Mouse (Mus musculus) kidney, postnatal 25 days (tissue): ENCODE data around the gene Trcg1.
A peak's percentile ranks its signal among the peaks of the same experiment; 100 is the strongest.

Experiments
- DNase-seq, 2 experiments: peaks; one replicate each; pipeline ENCODE4 v3.0.0; 2021; ENCODE audit warnings: mixed read lengths in 2 of 2

Trcg1 gene

DNA sequence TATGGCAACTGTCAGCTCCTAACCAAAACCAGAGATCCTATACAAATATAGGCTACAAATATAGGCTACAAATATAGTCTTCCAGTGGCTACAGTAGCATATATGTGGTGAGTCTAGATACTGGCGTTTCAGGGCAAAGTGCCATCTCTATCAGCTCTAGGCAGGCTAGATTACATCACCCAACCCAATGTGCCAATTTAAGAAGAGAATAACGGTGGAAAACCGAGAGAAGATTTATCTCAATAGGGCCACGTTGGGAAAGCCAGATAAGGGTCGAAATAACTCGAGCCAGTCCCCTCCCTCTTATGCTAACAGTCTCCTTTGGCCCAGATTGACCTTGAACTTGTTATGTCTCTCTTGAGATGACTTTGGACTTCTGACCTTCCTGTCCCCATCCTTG, 3.2 kb upstream of the Trcg1 start:
- DNase-seq: no peak

DNA sequence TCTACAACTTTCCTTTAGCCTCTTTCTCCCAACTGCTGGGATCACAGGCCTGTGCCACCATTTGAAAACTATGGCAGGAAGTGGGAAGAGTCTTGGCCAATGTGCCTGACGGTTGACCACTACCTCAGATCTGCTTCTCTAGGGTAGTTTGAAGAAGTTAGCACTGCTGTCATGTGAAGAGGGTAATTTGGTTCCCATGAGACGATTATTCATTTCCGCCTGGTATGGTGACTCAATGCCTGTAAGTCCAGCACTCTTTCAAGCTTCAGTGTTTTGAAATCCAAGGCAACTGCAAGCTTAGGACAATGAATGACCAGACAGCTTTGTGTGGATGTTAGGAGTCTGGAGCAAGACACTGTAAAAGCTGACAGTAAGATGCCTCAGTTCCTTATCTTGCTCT, 2.6 kb upstream of the Trcg1 start:
- DNase-seq: no peak

DNA sequence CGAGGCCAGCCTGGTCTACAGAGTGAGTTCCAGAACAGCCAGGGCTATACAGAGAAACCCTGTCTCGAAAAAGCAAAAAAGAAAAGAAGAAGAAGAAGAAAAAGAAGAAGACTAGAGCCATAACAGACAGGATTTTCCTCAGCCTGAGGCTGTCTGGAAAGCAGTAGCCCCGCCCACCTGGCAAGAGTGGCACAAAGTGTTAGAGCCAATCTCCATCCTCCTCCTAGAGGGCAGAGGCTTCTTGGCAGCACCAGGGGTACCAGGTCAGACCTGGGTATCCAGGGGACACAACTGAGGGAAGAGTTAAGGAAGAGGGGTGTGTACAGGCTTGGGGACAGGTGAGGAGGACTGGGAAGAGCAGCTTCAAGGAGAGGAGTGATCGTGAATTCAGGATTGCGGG, 1.3 kb downstream of the Trcg1 start:
- peak in 1 of 2 experiments; percentile 41 for DNase-seq

DNA sequence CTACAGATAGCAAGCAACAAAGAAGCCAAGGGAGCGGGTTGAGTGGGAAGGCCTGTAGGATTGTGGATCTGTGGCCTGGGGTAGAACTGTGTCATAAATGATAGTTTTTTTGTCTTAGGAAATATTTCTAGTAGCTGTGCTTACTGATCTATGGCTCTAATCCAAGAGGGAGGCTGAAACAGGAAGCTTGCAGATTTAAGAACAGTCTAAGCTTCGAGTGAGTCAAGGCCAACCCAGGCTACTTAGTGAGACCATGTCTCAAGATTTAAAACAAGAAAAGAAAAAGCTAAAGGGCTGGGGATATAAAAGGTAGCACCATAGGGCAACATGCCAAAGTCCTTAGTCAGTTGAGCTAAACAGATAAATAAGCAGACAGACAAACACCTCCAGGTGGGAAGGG, 1.9 kb downstream of the Trcg1 start:
- no peak for DNase-seq

DNA sequence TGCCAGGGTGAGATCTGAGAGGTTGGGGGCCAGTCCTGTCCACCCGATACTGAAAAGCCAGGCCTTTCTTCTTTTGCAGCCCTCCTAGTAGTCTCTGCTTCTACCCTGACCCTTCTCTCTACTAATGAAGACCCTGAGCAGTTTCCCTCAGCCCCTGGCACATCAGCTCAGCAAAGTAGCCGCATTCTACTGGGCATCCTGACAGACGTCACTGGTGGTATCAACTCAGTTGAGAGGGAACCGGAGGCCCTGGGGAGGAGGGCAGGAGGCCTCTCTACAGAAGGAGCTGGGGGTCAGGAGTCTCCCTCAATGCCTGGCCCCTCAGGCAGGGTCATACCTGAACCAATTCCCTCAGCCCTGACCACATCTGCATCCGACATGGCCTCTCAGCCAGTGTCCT, 4.8 kb downstream of the Trcg1 start:
- DNase-seq: no peak

DNA sequence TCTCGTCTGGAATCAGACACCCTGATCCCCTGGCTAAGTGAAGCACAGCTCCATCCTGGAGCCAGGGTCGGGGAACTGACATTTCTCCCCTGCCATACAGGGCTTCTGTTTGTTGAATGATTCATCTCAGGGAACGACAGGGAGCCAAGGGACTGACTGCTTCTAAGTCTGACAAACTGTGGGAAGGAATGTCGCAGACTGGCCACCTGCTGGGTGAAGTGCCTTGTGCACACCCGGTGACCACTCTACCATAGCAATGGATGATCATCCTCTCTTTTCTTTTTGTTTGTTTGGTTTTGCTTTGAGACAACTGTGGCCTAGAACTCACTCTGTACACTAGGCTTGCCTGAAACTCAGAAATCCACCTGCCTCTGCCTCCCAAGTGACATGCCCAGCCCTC, 6.6 kb downstream of the Trcg1 start:
- DNase-seq: no peak

DNA sequence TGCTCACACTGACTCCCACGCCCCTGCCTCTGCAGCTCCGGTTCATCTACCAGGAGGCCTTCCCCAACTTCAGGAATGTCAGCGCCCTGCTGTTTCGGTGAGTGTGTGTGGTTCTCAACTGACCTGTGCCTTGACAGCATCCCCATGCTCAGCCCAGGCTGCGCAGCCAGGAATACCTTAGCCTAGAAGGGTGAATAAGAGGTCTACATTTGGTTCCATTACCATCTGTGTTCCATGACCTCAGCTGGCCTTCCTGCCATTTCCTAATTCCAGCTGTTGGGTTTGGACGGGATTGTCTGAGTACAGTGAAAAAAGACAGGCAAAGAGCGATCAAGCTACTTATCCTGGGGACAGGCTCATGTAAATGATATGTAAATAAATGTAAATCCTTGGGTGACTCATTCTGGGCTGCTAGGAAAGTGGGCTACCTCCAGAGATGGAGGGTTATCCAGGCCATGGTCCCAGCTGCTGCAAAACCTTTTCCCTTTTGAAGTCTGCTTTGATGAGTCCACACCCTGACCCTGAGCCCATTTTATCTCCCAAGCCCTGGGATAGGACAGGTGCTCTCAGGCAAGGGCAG, 7.8 kb downstream of the Trcg1 start:
- no peak for DNase-seq

DNA sequence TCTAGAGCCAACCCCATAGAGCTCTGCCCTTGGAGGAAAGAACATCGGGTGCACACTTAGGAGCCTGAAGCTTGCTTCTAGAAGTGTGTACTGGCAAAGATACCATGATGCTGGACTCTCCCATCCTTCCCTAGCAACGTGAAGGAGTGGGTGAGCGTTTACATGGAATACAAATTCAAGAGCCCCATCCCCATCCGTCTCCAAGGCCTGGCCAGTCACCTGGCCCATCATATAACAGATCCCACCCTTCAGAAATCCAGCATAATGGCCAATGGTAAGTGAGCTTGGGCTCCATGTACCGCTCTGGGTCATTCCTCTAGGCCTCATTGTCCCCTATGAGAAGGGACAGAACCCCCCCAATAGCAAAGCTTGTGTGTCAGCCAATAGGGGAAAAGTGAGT, 10.1 kb downstream of the Trcg1 start:
- no peak for DNase-seq

DNA sequence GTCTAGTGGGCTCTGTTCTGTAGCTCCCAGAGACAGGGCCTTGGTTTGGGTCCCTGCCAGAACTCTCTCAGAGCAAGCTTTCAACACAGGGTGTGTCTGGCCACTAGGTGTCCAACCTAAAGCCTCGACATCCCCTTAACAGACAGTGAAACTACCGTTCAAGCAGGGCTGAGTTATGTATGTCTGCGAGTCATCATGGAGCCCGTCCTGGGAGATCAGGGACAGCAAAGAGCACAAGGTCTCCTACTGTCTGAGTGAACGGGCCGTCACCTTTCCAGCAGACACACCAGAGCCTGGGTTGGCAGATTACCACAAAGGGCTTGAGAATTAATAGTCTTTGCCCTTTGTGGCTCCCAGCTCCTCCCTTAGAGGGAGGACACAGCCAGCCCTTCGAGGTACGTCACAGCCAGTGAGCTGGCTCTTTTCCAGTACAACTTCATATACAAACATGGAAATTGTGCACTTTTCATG, 10.9 kb downstream of the Trcg1 start:
- peak; percentile 72 to 83 for DNase-seq

DNA sequence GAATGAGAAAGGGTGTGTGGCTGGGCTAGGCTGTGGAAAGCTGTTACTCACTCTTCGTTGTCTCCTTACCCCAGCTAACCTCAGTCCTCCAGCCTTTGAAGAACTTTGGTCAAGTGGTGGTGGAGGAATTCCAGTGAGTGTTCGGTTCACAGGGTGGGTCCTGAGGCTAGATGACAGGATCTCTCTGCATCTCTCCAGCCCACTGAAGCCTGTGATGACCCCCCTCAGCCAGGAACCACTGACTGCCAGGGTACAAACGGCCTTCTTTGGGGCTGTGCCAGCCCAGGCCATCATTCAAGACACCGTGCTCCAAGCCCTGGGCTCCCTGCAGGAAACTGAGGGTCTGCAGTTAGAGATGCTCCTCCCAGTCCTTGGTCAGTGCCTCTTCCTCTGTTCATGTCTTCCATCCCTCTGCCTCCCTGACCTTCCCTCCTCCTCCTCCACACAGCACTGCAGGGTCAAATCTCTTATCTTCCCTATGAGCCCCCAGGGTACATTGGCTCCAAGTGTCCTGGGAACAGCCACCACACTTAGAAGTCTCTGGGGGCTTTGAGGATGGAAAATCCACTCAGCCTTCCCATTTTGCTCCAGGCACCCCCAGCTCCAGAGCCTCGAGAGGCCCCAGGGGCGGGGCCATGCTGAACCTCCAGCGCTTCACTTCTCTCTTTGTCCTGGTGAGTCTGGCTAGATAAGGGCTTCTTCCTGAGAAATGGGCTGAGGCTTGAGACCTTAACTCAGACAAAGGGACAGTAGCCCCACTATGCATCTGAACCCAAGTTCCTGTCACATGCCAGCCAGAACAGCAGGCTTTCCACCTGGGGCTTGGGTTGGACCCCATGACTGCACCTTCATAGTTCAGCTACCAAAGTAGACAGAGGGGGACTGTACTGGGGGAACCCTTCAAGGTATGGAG, 11.9 kb downstream of the Trcg1 start:
- DNase-seq: peak; percentile 39 to 74

DNA sequence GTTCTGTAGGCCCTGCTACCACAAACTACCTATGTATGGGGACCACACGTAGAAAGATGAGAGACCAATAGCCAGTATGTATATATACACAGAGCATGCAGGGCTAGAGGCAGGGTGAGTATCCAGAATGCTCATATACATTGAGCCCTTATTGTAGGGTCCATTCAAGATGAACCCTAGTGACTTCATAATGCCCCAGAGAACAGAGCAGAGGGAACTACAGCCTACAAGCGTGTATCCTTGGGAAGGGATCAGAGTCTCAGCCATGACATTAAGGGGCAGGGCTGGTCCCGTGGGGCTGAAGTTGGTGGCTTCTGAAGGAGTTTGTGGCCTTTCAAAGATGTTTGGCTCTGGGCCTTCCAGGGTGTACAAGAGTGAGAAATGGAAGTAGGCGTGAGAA, 13.7 kb downstream of the Trcg1 start:
- DNase-seq: no peak

DNA sequence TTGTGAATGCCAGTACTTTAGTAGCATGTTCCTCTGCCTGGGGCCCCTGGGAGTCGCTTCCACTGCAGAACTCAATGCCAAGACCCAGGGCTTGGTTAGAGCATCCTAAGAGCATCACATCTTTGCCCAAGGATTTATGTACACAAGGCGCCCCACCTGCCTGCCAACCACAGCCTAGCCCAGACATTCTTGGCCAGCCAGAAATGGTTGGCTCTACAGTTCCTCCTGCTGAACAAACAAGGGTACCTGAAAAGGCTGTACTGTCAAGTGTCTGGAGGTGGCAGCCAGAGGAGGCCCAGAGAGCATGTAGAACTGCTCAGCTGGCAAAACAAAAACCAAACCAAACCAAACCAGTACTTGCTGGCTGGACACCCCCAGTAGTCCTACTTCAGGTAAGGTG, 14.8 kb downstream of the Trcg1 start:
- DNase-seq: no peak

DNA sequence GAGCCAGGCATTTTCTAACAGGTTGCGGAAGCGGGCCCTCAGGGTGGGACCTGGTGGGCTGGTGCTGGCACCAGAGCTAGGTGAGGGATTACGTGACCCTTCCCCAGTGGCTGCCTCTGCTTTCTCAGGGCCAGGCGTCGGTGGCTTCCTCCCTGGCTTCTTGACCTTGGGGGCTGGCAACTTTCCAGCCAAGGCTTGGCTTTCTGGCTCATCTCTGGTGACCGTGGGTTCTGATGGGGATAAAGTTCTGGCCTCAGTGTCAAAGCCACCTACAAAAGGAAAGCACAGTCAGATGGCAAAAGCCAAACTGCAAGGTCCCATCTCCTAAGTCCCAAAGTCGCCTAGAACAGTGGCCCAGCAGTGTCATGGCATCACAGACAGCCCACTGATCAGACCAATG, 17.7 kb downstream of the Trcg1 start:
- DNase-seq: peak; percentile 65 to 68

DNA sequence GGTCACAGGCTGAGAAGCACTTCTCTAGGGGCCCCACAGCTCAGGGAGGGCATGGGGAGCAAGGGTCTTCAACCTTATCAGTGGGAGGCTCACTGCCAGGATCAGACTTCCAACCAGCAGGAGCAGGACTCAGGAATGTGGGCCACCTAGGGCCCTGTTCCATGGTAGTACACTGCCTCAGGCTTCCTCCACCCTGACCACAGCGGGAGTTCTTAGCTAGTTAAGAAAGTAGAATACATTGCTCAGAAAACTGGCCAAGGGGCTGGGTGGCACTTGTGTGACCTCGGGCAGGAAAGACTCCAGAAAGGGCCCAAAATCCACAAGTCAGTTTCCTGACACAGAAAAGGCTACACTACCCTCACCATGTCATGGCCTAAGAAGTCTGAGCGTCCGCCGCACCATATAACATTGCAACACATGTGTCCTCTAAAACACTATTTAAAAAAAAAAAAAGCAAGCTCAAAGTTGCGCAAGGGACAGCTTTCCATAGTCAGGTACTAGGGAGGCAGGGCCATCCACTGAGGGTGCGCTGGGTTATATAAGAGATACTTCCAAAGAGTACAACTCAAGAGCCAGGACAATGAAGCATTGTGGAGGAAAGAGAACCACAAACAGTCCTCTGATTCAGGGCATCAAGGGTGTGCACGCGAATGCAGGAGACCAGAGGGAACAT, 18.6 kb downstream of the Trcg1 start:
- DNase-seq: no peak

DNA sequence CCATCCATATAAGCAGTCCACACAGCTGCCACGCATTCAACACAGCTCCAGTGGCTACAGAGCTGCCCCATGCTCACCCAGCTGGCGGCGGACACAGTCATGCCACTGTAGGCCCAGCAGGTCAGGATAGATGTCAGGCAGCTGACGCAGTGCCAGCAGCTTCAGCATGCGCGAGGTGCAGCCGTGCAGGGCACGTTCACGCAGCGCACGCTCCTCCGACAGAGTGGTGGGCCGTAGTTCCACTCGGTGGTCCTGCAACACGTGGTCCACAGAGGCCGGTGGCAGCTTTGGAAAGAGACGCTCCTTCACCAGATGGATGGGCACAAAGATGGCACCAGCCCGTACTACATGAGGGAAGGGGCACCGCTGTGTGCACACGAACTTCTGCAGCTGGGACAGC, 20.0 kb downstream of the Trcg1 start:
- no peak for DNase-seq

DNA sequence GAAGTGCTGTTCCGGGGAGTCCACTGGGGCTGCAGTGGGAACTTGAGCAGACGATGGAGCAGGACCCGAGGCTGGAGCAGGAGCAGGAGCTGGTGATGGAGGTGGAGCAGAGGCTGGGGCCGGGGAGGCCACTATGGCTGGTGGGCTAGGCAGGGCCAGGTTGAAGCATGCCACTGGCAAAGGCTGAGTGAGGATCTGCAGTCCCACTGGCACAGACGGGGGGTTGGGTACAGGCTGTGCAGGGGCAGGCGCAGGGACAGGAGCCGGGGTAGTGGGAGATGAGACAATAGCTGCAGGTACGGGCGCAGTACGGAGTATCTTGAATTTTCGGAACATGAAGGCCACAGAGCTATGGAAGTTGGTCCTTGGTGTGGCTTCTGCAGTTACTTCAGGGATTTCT, 20.5 kb downstream of the Trcg1 start:
- DNase-seq: no peak

DNA sequence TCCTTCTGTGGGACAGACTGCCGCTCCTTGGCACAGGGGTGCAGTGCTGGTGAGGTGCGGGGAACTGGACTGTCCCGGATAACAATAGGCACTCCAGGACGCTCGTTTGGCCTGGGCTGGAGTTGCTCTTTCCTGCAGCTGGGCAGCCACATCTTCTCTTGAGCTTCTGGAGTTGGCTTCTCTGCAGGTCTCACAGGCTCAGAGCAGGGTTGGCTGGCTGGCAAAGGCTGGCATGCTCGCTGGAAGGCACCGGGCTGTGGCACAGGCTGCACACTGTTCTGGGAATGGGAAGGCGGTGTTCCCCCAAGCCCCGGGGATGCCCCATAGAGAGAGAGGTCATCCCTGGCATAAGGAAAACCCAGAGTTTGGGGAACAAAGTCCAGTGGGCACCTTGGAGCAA, 21.3 kb downstream of the Trcg1 start:
- DNase-seq: no peak

DNA sequence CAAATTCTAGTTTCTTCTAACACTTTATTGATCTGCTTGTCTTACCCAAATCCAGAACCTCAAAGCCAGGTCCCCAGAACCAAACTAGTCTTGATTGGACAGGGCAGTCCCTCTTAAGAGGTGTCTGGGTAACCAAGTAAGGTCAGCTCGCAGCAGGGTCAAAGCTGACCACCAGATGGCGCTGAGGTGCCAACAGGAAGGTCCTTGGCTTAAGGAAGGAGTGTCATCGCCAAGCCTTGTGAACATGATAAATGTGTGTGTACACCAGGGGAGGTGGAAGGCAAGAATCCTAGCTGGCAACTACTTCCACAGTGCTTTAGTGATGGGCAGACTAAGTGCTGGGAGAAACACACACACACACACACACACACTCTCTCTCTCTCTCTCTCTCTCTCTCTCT, 23.4 kb downstream of the Trcg1 start:
- DNase-seq: peak; percentile 93 to 99

DNA sequence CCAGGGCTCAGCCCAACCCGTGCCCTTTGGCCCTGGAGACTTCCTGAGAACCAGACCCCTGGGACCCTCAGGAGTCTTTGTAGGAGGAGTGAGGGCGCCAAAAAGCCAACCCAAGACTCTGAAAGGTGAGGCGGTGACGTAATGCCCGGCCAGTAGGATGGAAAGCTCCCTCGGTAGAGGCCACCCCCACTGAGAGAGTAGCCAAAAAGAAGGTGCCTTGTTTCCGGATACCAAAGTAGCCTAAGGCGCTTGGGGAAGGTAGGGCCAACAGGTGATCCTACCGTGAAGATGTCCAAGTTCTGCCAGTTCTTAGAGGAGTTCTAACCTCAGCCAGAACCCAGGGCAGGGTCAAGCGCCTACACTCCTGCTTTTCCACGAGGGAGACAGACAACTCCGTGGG, 24.6 kb downstream of the Trcg1 start:
- no peak for DNase-seq

DNA sequence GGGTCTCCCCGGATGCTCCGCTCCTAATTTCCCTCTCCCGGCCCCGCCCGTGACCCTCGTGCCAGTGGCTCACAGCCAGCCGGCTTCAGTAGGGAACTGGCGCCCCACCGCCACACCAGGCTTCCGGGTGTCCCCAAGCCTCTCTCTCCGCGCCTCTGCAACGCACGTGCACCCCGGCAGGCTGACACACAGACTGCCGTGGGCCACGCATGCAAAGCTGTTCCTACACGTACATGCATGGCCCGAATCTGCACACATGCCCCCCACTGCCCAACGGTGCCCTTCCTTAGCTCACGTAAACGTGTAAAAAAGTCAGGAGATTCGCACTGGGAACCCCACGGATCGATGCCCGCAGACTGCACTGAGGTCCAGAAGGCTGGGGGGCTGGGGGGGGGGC, 25.2 kb downstream of the Trcg1 start:
- peak; percentile 64 to 74 for DNase-seq

DNA sequence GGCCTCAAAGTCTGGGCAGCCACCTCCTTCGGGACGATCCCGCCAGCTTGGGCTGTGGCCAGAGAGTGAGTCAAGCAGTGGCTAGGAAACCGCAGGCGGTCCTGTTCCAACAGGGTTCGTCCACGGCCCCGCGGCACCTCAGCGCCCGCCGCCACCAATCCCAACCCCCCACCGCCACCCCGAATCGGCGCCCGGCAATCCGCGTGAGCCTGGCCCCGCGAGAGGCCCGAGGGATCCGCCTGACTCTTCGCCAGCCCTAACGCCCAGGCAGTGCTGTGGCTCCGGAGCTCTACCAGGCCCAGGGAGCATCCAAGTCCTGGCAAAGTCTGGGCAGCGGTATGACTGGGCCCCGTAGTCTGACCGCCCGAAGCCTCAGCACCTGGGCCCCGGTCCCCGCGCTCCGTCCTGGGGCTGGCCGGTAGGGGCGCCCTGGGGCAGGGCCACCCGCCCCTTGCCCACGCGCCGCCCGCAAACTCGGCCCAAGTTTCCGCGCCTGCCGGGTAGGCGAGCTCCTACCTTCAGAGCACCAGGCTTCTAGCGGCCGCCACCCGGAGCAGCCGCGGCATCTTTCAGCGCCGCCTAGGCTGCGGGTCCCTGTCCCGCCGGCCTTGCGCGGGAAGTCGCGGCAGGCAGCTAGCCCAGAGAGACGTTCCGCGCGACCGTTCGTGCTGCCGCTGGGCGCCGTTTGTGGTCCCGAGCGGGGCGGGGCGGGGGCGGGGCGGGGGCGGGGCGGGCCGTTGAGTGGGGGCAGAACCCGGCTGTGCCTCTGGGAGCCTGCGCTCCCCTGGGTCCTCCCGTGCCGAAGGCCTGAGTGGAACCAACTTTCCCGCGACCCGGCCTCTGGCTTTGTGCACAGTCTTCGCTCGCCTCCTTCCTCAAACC, 25.8 kb downstream of the Trcg1 start, which contains the start of gene 1700017B05Rik:
Gene 1700017B05Rik, minus strand, starts transcription at position 700 of the 882 bp plus-strand sequence.
- DNase-seq: peak; percentile 74 to 84

DNA sequence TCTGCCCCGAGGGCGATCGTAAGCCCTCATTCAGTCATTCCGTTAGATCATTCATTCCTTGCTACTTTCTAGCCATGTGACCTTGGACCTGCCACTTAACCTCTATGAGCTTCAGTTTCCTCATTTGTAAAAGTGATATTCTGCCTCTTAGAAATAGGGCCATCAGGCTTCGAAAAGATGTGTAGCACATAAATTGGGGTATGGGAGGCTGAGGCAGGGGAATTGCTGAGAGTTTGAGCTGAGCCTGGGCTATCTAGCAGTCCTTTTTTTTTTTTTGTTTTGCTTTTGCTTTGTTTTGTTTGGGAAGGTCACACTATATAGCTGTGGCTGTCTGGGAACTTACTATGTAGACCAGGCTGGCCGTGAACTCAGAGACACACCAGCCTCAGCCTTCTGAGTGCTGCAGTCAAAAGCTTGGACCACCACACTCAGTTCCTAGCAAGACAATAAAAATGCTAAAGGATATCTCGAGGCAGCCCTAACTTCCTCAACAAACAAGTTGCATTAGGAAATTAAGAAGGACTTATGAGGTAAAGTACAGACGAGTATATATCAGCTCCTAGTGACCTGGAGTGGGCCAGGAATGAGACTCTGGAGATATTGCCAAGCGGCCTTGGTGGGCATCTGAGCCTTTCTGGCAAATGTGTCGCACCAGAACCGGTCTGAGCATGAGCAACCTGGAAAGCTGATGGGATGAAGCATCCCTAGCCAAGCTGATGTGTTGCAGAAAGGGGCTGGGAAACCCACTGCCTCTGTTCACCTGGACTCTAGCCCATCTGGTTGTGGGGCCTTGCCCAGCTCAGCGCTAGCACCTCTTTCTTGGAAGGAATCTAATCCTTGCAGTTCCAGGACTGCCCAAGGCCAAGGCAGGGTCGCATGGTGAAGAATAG, 26.7 kb downstream of the Trcg1 start:
- DNase-seq: no peak
